In genomic region chr8:12756391-12757157, GRCm38 (mm10) we compare ENCODE assay signal across 8 mouse cellular contexts. TPM values are rescaled to one million over a fixed set of nuclear protein-coding genes. Genes with fewer than 3 reads are reported as not detected.
DNase-seq lines count a peak whose midpoint lies in the region; ATAC-seq and TF ChIP-seq lines count a peak whose summit lies in the region.

Gene Atp11a, plus strand, starts transcription at chr8:12757014.

- no peak for TF ChIP-seq POLR2A in bone marrow macrophage, adult 2 months (IDR thresholded peaks at IDR 0.05; ENCODE audit: borderline replicate concordance, low read depth, low read length)

- peak within 1 kb of the TSS; percentile 85 for H3K4me2 ChIP-seq in forebrain, embryonic 11.5 days (ENCODE audit: low read depth, low read length, severe bottlenecking)
- H3K4me2 ChIP-seq in heart, embryonic 15.5 days = peak within 1 kb of the TSS; percentile 94
- H3K4me2 ChIP-seq in liver, embryonic 13.5 days = peak within 1 kb of the TSS; percentile 87

- H3K36me3 ChIP-seq in forebrain, embryonic 11.5 days (ENCODE audit: control insufficient read depth, insufficient read depth, low read length) = no peaks in the 10 kb centered on the region
- H3K36me3 ChIP-seq in heart, embryonic 15.5 days = no peaks in the 10 kb centered on the region
- H3K36me3 ChIP-seq in liver, embryonic 13.5 days = no peaks in the 10 kb centered on the region

- under 1% methylated on average over 47 of the region's 62 CpGs for WGBS in forebrain, embryonic 11.5 days
- 2% methylated on average over 33 of the region's 62 CpGs for WGBS in heart, embryonic 15.5 days
- 2% methylated on average over 50 of the region's 62 CpGs for WGBS in liver, embryonic 13.5 days (ENCODE audit: insufficient replicate concordance)

- ATAC-seq in forebrain, embryonic 11.5 days (replicated peaks; ENCODE audit: low FRiP score) = peak; percentile 84
- ATAC-seq in heart, embryonic 15.5 days (replicated peaks; ENCODE audit: insufficient number of reproducible peaks, insufficient read depth, low FRiP score, low read depth) = peak; percentile 85
- ATAC-seq in liver, embryonic 13.5 days (ENCODE audit: low read depth) = peak; percentile 77

- H3K9ac ChIP-seq in forebrain, embryonic 11.5 days (ENCODE audit: low read length) = peak within 1 kb of the TSS; percentile 93
- peak within 1 kb of the TSS; percentile 97 for H3K9ac ChIP-seq in heart, embryonic 15.5 days
- H3K9ac ChIP-seq in liver, embryonic 13.5 days = peak within 1 kb of the TSS; percentile 71

- TF ChIP-seq CTCF in bone marrow macrophage, adult 2 months (IDR thresholded peaks at IDR 0.05; ENCODE audit: low read depth, low read length) = no peak

- H3K27me3 ChIP-seq in forebrain, embryonic 11.5 days (ENCODE audit: control insufficient read depth, insufficient read depth, low read length) = no peaks in the 10 kb centered on the region
- no peaks in the 10 kb centered on the region for H3K27me3 ChIP-seq in heart, embryonic 15.5 days
- peaks cover 57% of the 10 kb centered on the region for H3K27me3 ChIP-seq in liver, embryonic 13.5 days

- no peaks in the 10 kb centered on the region for H3K9me3 ChIP-seq in forebrain, embryonic 11.5 days (ENCODE audit: control insufficient read depth, low read length)
- no peaks in the 10 kb centered on the region for H3K9me3 ChIP-seq in heart, embryonic 15.5 days (replicated peaks)
- no peaks in the 10 kb centered on the region for H3K9me3 ChIP-seq in liver, embryonic 13.5 days (replicated peaks)

- peaks cover 25% of the 10 kb centered on the region for H3K4me1 ChIP-seq in bone marrow macrophage, adult 2 months (ENCODE audit: control insufficient read depth, insufficient read depth, low read length)
- H3K4me1 ChIP-seq in forebrain, embryonic 11.5 days (replicated peaks; ENCODE audit: control insufficient read depth, insufficient read depth, low read length) = peaks cover 6% of the 10 kb centered on the region; the same call in 1 of the 2 replicates
- H3K4me1 ChIP-seq in heart, embryonic 15.5 days (replicated peaks) = peaks cover 39% of the 10 kb centered on the region
- H3K4me1 ChIP-seq in liver, embryonic 13.5 days (replicated peaks) = peaks cover 8% of the 10 kb centered on the region; the same call in 1 of the 2 replicates

- no peak within 1 kb of the TSS for H3K27ac ChIP-seq in bone marrow macrophage, adult 2 months (ENCODE audit: insufficient read depth, low read depth, low read length)
- no peak within 1 kb of the TSS for H3K27ac ChIP-seq in forebrain, embryonic 11.5 days (ENCODE audit: low read depth, low read length)
- H3K27ac ChIP-seq in heart, embryonic 15.5 days = peak within 1 kb of the TSS; percentile 86
- H3K27ac ChIP-seq in liver, embryonic 13.5 days = no peak within 1 kb of the TSS; the same call in 1 of the 2 replicates

- peak; percentile 91 for DNase-seq in CD4-positive, CD25-positive, alpha-beta regulatory T cell, adult 2 months (ENCODE audit: low read depth, low spot score)
- DNase-seq in forebrain, embryonic 11.5 days (ENCODE audit: low spot score) = peak; percentile 80
- DNase-seq in kidney, postnatal 14 days = peak; percentile 87
- DNase-seq in liver, embryonic 13.5 days = no peak
- DNase-seq in natural killer cell, adult 2 months (ENCODE audit: low spot score in 2 of 2) = peak; percentile 13 to 21
- peak; percentile 67 for DNase-seq in testis, postnatal 14 days (ENCODE audit: low spot score)

- H3K4me3 ChIP-seq in bone marrow macrophage, adult 2 months (ENCODE audit: insufficient read depth, low read length) = peak within 1 kb of the TSS; percentile 86
- peak within 1 kb of the TSS; percentile 81 for H3K4me3 ChIP-seq in forebrain, embryonic 11.5 days (ENCODE audit: low read depth, low read length)
- H3K4me3 ChIP-seq in heart, embryonic 15.5 days = peak within 1 kb of the TSS; percentile 84
- H3K4me3 ChIP-seq in liver, embryonic 13.5 days (replicated peaks) = peak within 1 kb of the TSS; percentile 68

RNA-seq across cellular contexts. Expression of gene Atp11a, which starts in this region (rescaled TPM):
- polyA plus RNA-seq in bone marrow macrophage, adult 2 months (2012; ENCODE audit: insufficient read depth, insufficient read length, missing spikeins) = 21.1 and 24.0 TPM in 2 replicates
- polyA plus RNA-seq in forebrain, embryonic 11.5 days (2014; fragmentation: Nextera tagmentation; extraction: Ambion mirVana) = 18.5 and 18.9 TPM in 2 replicates
- polyA plus RNA-seq in heart, embryonic 15.5 days (2015; fragmentation: Nextera tagmentation; extraction: Ambion mirVana) = 14.1 and 15.9 TPM in 2 replicates
- 0.82 and 1.0 TPM in 2 replicates for polyA plus RNA-seq in liver, embryonic 13.5 days (2015; fragmentation: Nextera tagmentation; extraction: Ambion mirVana)
